Mouse (Mus musculus): ENCODE measurements around the gene Axdnd1. TPM values are rescaled to one million over a fixed set of nuclear protein-coding genes. Genes with fewer than 3 reads are reported as not detected.
"Not testable (repeated sequence)": the region's sequence is repeated elsewhere in the genome, so short reads cannot be mapped to it uniquely, and the experiment has no call there.

Gene Axdnd1
- total RNA-seq, 2 experiments from 2014 or later: 5.3 to 8.7 TPM

GRCm38 (mm10) chr1:156344433-156344832 lies 76.5 kb downstream of the Axdnd1 start:
- DNase-seq (ENCODE audit: low spot score in 2 of 2): no peak

- no peak for DNase-seq (ENCODE audit: low spot score in 2 of 2)
Measured at GRCm38 (mm10) chr1:156340847-156341246, 80.1 kb downstream of the Axdnd1 start.

GRCm38 (mm10) chr1:156323126-156323525 lies 97.8 kb downstream of the Axdnd1 start:
- DNase-seq (ENCODE audit: low spot score in 2 of 2): no peak

GRCm38 (mm10) chr1:156310630-156311029 lies 110.3 kb downstream of the Axdnd1 start, which contains the start of gene Nphs2:
Gene Nphs2, plus strand, starts transcription at chr1:156310727.
- DNase-seq (ENCODE audit: low spot score in 2 of 2): no peak

- no peak for DNase-seq (ENCODE audit: low spot score in 2 of 2)
Measured at GRCm38 (mm10) chr1:156308595-156308994, 112.4 kb downstream of the Axdnd1 start.

GRCm38 (mm10) chr1:156302911-156303749 lies 117.8 kb downstream of the Axdnd1 start, which contains the start of gene Tdrd5:
Gene Tdrd5, minus strand, starts transcription at chr1:156303664.
- peak in 1 of 2 experiments; percentile 28 for DNase-seq (ENCODE audit: low spot score in 2 of 2)

- DNase-seq (ENCODE audit: low spot score in 2 of 2): no peak
Measured at GRCm38 (mm10) chr1:156290016-156290415, 130.9 kb downstream of the Axdnd1 start.

GRCm38 (mm10) chr1:156289222-156289587 lies 131.8 kb downstream of the Axdnd1 start:
- not testable (repeated sequence) for DNase-seq (ENCODE audit: low spot score in 2 of 2)

- DNase-seq (ENCODE audit: low spot score in 2 of 2): no peak
Measured at GRCm38 (mm10) chr1:156288556-156289221, 132.3 kb downstream of the Axdnd1 start.

- no peak for DNase-seq (ENCODE audit: low spot score in 2 of 2)
Measured at GRCm38 (mm10) chr1:156285541-156285896, 135.4 kb downstream of the Axdnd1 start.

GRCm38 (mm10) chr1:156284851-156285540 lies 136.0 kb downstream of the Axdnd1 start:
- DNase-seq (ENCODE audit: low spot score in 2 of 2): no peak

- DNase-seq (ENCODE audit: low spot score in 2 of 2): no peak
Measured at GRCm38 (mm10) chr1:156284207-156284606, 136.8 kb downstream of the Axdnd1 start.

- DNase-seq (ENCODE audit: low spot score in 2 of 2): no peak
Measured at GRCm38 (mm10) chr1:156280131-156280530, 140.8 kb downstream of the Axdnd1 start.

GRCm38 (mm10) chr1:156273647-156274046 lies 147.3 kb downstream of the Axdnd1 start:
- no peak for DNase-seq (ENCODE audit: low spot score in 2 of 2)

Other genes with a start within 250 kb of the Axdnd1 start
- gene Fam163a, start 216.1 kb downstream of the Axdnd1 start, total RNA-seq (2021): 10 to 100 TPM in 1 of 2 experiments, 1 to 10 TPM in 1; 8.0 to 10.7 TPM
- under 1 TPM; 0.40 to 0.93 TPM for gene Tdrd5, start 117.5 kb downstream of the Axdnd1 start, total RNA-seq (2021)
- not detected for gene Nphs2, start 110.4 kb downstream of the Axdnd1 start, total RNA-seq (2021)
- 100 to 1,000 TPM; 556 to 590 TPM for gene Gm2000, start 55.1 kb downstream of the Axdnd1 start, total RNA-seq (2021)
- 1,000 to 10,000 TPM; 1,467 to 1,486 TPM for gene Soat1, start 53.2 kb upstream of the Axdnd1 start, total RNA-seq (2021)
- gene Gm10031, start 102.9 kb upstream of the Axdnd1 start, total RNA-seq (2021): 10 to 100 TPM; 39.7 to 42.8 TPM
- gene Abl2, start 137.6 kb upstream of the Axdnd1 start, total RNA-seq (2021): 10 to 100 TPM; 20.1 to 23.7 TPM

Measured in adrenal gland, adult 18-20 months (tissue).